Mouse (Mus musculus) liver, postnatal 0 days (tissue): ENCODE measurements at regions not wholly inside any gene's neighbourhood (a gene's known extent, or its start where the extent isn't known, plus 50 kb on each side); places are given as distances from the start of the nearest gene placed in this dataset.

ENCODE experiments used
- CTCF ChIP-seq: sonication (generic); IDR thresholded peaks from 2 replicates; pipeline ENCODE4 v1.5.1; 2016; ENCODE audit warnings: antibody characterized with exemption, low read depth
- EP300 ChIP-seq: IDR thresholded peaks from 2 replicates; pipeline ENCODE4 v1.6.1; 2016; ENCODE audit warnings: antibody characterized with exemption, low read depth, mild to moderate bottlenecking

GRCm38 (mm10) chr5:100259803-100260693, 100.4 kb upstream of the Tmem150c start:
- TF ChIP-seq CTCF (no peak), EP300 (no peak)
